Mouse (Mus musculus) c-Kit-negative CD71-positive TER-119-positive erythroid progenitor cells, embryonic 14.5 days (primary cell): ENCODE measurements around the gene Bbs1.
"Not testable (repeated sequence)": the region's sequence is repeated elsewhere in the genome, so short reads cannot be mapped to it uniquely, and the experiment has no call there.

ENCODE experiments used
- DNase-seq: peaks from one replicate; pipeline ENCODE4 v3.0.0-alpha.2; 2013; ENCODE audit warnings: low read depth, low spot score

Bbs1 gene

GRCm38 (mm10) chr19:4883961-4884360, 22.5 kb downstream of the Bbs1 start:
- DNase-seq = no peak

- DNase-seq = no peak
Observed at GRCm38 (mm10) chr19:4879324-4879703, 27.1 kb downstream of the Bbs1 start.

GRCm38 (mm10) chr19:4878405-4879323, 27.8 kb downstream of the Bbs1 start, which contains the start of gene Zdhhc24:
Zdhhc24 (plus strand) TSS chr19:4878668.
- peak; percentile 94 for DNase-seq

GRCm38 (mm10) chr19:4877785-4878184, 28.6 kb downstream of the Bbs1 start, which contains the start of gene Actn3:
Actn3 (minus strand) TSS chr19:4877909.
- no peak for DNase-seq

- DNase-seq = no peak
Observed at GRCm38 (mm10) chr19:4876755-4877154, 29.7 kb downstream of the Bbs1 start.

GRCm38 (mm10) chr19:4876241-4876640, 30.2 kb downstream of the Bbs1 start:
- DNase-seq = no peak

- DNase-seq = not testable (repeated sequence)
Observed at GRCm38 (mm10) chr19:4874613-4875012, 31.8 kb downstream of the Bbs1 start.

- no peak for DNase-seq
Observed at GRCm38 (mm10) chr19:4865147-4865546, 41.3 kb downstream of the Bbs1 start.

- DNase-seq = no peak
Observed at GRCm38 (mm10) chr19:4863048-4863447, 43.4 kb downstream of the Bbs1 start.

GRCm38 (mm10) chr19:4859081-4859480, 47.3 kb downstream of the Bbs1 start:
- DNase-seq = peak; percentile 80

- DNase-seq = no peak
Observed at GRCm38 (mm10) chr19:4855951-4856350, 50.5 kb downstream of the Bbs1 start.

- DNase-seq = no peak
Observed at GRCm38 (mm10) chr19:4855470-4855820, 51.0 kb downstream of the Bbs1 start.

GRCm38 (mm10) chr19:4854552-4855469, 51.6 kb downstream of the Bbs1 start, which contains the start of gene Ctsf:
Ctsf (plus strand) TSS chr19:4855130.
- no peak for DNase-seq

GRCm38 (mm10) chr19:4850281-4850680, 56.1 kb downstream of the Bbs1 start:
- DNase-seq = no peak

- no peak for DNase-seq
Observed at GRCm38 (mm10) chr19:4849800-4850199, 56.6 kb downstream of the Bbs1 start.

GRCm38 (mm10) chr19:4847490-4847889, 58.9 kb downstream of the Bbs1 start:
- no peak for DNase-seq

GRCm38 (mm10) chr19:4845846-4846245, 60.6 kb downstream of the Bbs1 start:
- no peak for DNase-seq

- DNase-seq = no peak
Observed at GRCm38 (mm10) chr19:4842611-4843010, 63.8 kb downstream of the Bbs1 start.

GRCm38 (mm10) chr19:4840848-4841247, 65.6 kb downstream of the Bbs1 start:
- no peak for DNase-seq

- peak; percentile 93 for DNase-seq
Observed at GRCm38 (mm10) chr19:4839149-4839548, 67.3 kb downstream of the Bbs1 start, which contains the start of the genes Ccs and Ccdc87. Ccs (minus strand) TSS chr19:4839332. Ccdc87 (plus strand) TSS chr19:4839366.

- no peak for DNase-seq
Observed at GRCm38 (mm10) chr19:4838526-4839140, 67.8 kb downstream of the Bbs1 start.

GRCm38 (mm10) chr19:4837049-4837448, 69.4 kb downstream of the Bbs1 start:
- no peak for DNase-seq
